Mouse (Mus musculus) thymus, postnatal 36 days (tissue): ENCODE results near the gene Fkbpl.

Source experiments
- DNase-seq, 2 experiments: peaks; one replicate each; pipeline ENCODE4 v3.0.0; 2022; ENCODE audit warnings: mixed read lengths in 2 of 2

The Fkbpl gene

GRCm38 (mm10) chr17:34670235-34670634, 25.7 kb downstream of the Fkbpl start, which contains the start of gene Tnxb:
TSS of gene Tnxb (plus strand) at chr17:34670535.
- no peak for DNase-seq

- DNase-seq = no peak
Measured at GRCm38 (mm10) chr17:34671151-34672066, 26.8 kb downstream of the Fkbpl start.

GRCm38 (mm10) chr17:34672246-34672792, 27.8 kb downstream of the Fkbpl start:
- no peak for DNase-seq

- DNase-seq = no peak
Measured at GRCm38 (mm10) chr17:34673139-34673538, 28.6 kb downstream of the Fkbpl start.

- no peak for DNase-seq
Measured at GRCm38 (mm10) chr17:34674524-34675204, 30.1 kb downstream of the Fkbpl start.

- DNase-seq = no peak
Measured at GRCm38 (mm10) chr17:34675205-34676092, 30.9 kb downstream of the Fkbpl start.

- no peak for DNase-seq
Measured at GRCm38 (mm10) chr17:34676093-34676460, 31.5 kb downstream of the Fkbpl start.

- no peak for DNase-seq
Measured at GRCm38 (mm10) chr17:34676671-34677070, 32.1 kb downstream of the Fkbpl start.

GRCm38 (mm10) chr17:34680191-34680590, 35.6 kb downstream of the Fkbpl start:
- no peak for DNase-seq

- no peak for DNase-seq
Measured at GRCm38 (mm10) chr17:34680621-34681020, 36.1 kb downstream of the Fkbpl start.

GRCm38 (mm10) chr17:34681132-34681571, 36.6 kb downstream of the Fkbpl start:
- no peak for DNase-seq

GRCm38 (mm10) chr17:34681881-34682536, 37.4 kb downstream of the Fkbpl start:
- DNase-seq = no peak

GRCm38 (mm10) chr17:34683179-34683578, 38.6 kb downstream of the Fkbpl start:
- no peak for DNase-seq

- no peak for DNase-seq
Measured at GRCm38 (mm10) chr17:34683686-34684220, 39.2 kb downstream of the Fkbpl start.

GRCm38 (mm10) chr17:34684253-34684893, 39.8 kb downstream of the Fkbpl start:
- DNase-seq = no peak

GRCm38 (mm10) chr17:34685120-34686110, 40.9 kb downstream of the Fkbpl start:
- DNase-seq = no peak

- no peak for DNase-seq
Measured at GRCm38 (mm10) chr17:34688889-34689288, 44.3 kb downstream of the Fkbpl start.

GRCm38 (mm10) chr17:34690458-34690857, 45.9 kb downstream of the Fkbpl start:
- DNase-seq = no peak

GRCm38 (mm10) chr17:34692906-34693305, 48.3 kb downstream of the Fkbpl start:
- no peak for DNase-seq
